Mouse (Mus musculus) neural tube, embryonic 15.5 days (tissue): ENCODE measurements around the gene Zfc3h1. TPM values are rescaled to one million over a fixed set of nuclear protein-coding genes. Genes with fewer than 3 reads are reported as not detected.

Source experiments
- polyA plus RNA-seq: library from polyadenylated mRNA; unstranded; fragments of >200 nt; fragmentation: Nextera tagmentation; extraction: Ambion mirVana; gene quantifications from 2 replicates; pipeline ENCODE4 v1.2.1, GENCODE M21; 2015

Zfc3h1 gene
- polyA plus RNA-seq, 1 experiment from 2014 or later = 14.8 TPM

Other genes starting within 250 kb of the Zfc3h1 start
- 0.46 and 2.3 TPM in 2 replicates for gene Tph2, start 199.9 kb upstream of the Zfc3h1 start, polyA plus RNA-seq
- gene Tbc1d15, start 133.5 kb upstream of the Zfc3h1 start, polyA plus RNA-seq = 27.1 and 31.0 TPM in 2 replicates
- gene Rab21, start 69.4 kb upstream of the Zfc3h1 start, polyA plus RNA-seq = 7.0 and 9.6 TPM in 2 replicates
- 31.6 and 32.0 TPM in 2 replicates for gene Tmem19, start 22.5 kb upstream of the Zfc3h1 start, polyA plus RNA-seq
- gene Thap2, start 516 bp upstream of the Zfc3h1 start, polyA plus RNA-seq = 25.4 and 25.8 TPM in 2 replicates
- 0.46 and 0.49 TPM in 2 replicates for gene A930009A15Rik, start 185.0 kb downstream of the Zfc3h1 start, polyA plus RNA-seq
- gene Lgr5, start 202.8 kb downstream of the Zfc3h1 start, polyA plus RNA-seq = 2.5 and 3.0 TPM in 2 replicates